Mouse (Mus musculus) splenic B cell, adult 2 months (primary cell): ENCODE data around the gene Ngdn.
"Not testable (repeated sequence)": the region's sequence is repeated elsewhere in the genome, so short reads cannot be mapped to it uniquely, and the experiment has no call there.

Experiments used
- DNase-seq: peaks from one replicate; pipeline ENCODE4 v3.0.0-alpha.2; 2011; ENCODE audit warnings: low read depth, low spot score
- H3K27me3 ChIP-seq: 2 replicates; pipeline ENCODE4 v1.6.1; 2012; ENCODE audit warnings: mild to moderate bottlenecking, low read length, moderate library complexity, mixed read lengths; ENCODE audit not compliant: control insufficient read depth, poor library complexity, insufficient read depth, severe bottlenecking
- H3K36me3 ChIP-seq: 2 replicates; pipeline ENCODE4 v1.6.1; 2012; ENCODE audit warnings: mild to moderate bottlenecking, low read length, moderate library complexity, mixed read lengths; ENCODE audit not compliant: control insufficient read depth, poor library complexity, insufficient read depth, severe bottlenecking

The Ngdn gene

GRCm38 (mm10) chr14:54993636-54994035, 21.6 kb upstream of the Ngdn start:
- no peaks in the 10 kb centered on the region for H3K27me3 ChIP-seq
- H3K36me3 ChIP-seq: no peaks in the 10 kb centered on the region
- DNase-seq: no peak

GRCm38 (mm10) chr14:54994136-54994868, 21.0 kb upstream of the Ngdn start, which contains the start of gene Myh7:
Gene Myh7 (minus strand): TSS chr14:54994626.
- no peaks in the 10 kb centered on the region for H3K27me3 ChIP-seq
- no peak for DNase-seq

GRCm38 (mm10) chr14:54994869-54995186, 20.4 kb upstream of the Ngdn start:
- DNase-seq: no peak
- Histone ChIP-seq H3K36me3 (no peaks in the 10 kb centered on the region), H3K27me3 (no peaks in the 10 kb centered on the region)

More at GRCm38 (mm10) chr14:54994136-54994868, 21.0 kb upstream of the Ngdn start, which contains the start of gene Myh7:
- H3K36me3 ChIP-seq: no peaks in the 10 kb centered on the region

- Histone ChIP-seq H3K36me3 (no peaks in the 10 kb centered on the region), H3K27me3 (no peaks in the 10 kb centered on the region)
- no peak for DNase-seq
These were observed 19.7 kb upstream of the Ngdn start for GRCm38 (mm10) chr14:54995457-54996138.

GRCm38 (mm10) chr14:54996793-54997192, 18.5 kb upstream of the Ngdn start:
- no peak for DNase-seq
- Histone ChIP-seq H3K27me3 (no peaks in the 10 kb centered on the region), H3K36me3 (no peaks in the 10 kb centered on the region)

GRCm38 (mm10) chr14:54997297-54997696, 18.0 kb upstream of the Ngdn start:
- DNase-seq: no peak
- Histone ChIP-seq H3K36me3 (no peaks in the 10 kb centered on the region), H3K27me3 (no peaks in the 10 kb centered on the region)

GRCm38 (mm10) chr14:54998680-54999079, 16.6 kb upstream of the Ngdn start:
- no peaks in the 10 kb centered on the region for H3K36me3 ChIP-seq
- no peak for DNase-seq
- no peaks in the 10 kb centered on the region for H3K27me3 ChIP-seq

GRCm38 (mm10) chr14:54999868-55000267, 15.4 kb upstream of the Ngdn start:
- H3K27me3 ChIP-seq, DNase-seq, H3K36me3 ChIP-seq: not testable (repeated sequence)

- no peak for DNase-seq
- H3K36me3 ChIP-seq: no peaks in the 10 kb centered on the region
- no peaks in the 10 kb centered on the region for H3K27me3 ChIP-seq
These were observed 14.4 kb upstream of the Ngdn start for GRCm38 (mm10) chr14:55000814-55001213.

- H3K36me3 ChIP-seq: no peaks in the 10 kb centered on the region
- H3K27me3 ChIP-seq: no peaks in the 10 kb centered on the region; the same call in 1 of the 2 replicates
- DNase-seq: no peak
These were observed 13.8 kb upstream of the Ngdn start for GRCm38 (mm10) chr14:55001446-55001845.

- no peaks in the 10 kb centered on the region for H3K36me3 ChIP-seq
- DNase-seq: no peak
- H3K27me3 ChIP-seq: no peaks in the 10 kb centered on the region; the same call in 1 of the 2 replicates
These were observed 13.1 kb upstream of the Ngdn start for GRCm38 (mm10) chr14:55001938-55002686.

- H3K36me3 ChIP-seq: no peaks in the 10 kb centered on the region
- no peaks in the 10 kb centered on the region; the same call in 1 of the 2 replicates for H3K27me3 ChIP-seq
- no peak for DNase-seq
These were observed 12.6 kb upstream of the Ngdn start for GRCm38 (mm10) chr14:55002687-55003120.

- DNase-seq: no peak
- no peaks in the 10 kb centered on the region for H3K36me3 ChIP-seq
- H3K27me3 ChIP-seq: no peaks in the 10 kb centered on the region; the same call in 1 of the 2 replicates
These were observed 11.1 kb upstream of the Ngdn start for GRCm38 (mm10) chr14:55003878-55004855.

- Histone ChIP-seq H3K36me3 (no peaks in the 10 kb centered on the region), H3K27me3 (no peaks in the 10 kb centered on the region; the same call in 1 of the 2 replicates)
- no peak for DNase-seq
These were observed 9.7 kb upstream of the Ngdn start for GRCm38 (mm10) chr14:55005506-55005905.
